Mouse (Mus musculus): Measurements from ENCODE around the gene Pgd. TPM values are rescaled to one million over a fixed set of nuclear protein-coding genes. Genes with fewer than 3 reads are reported as not detected.

The Pgd gene
- total RNA-seq, 2 experiments from 2014 or later, result 35.2 to 36.5 TPM

Other genes with a start within 250 kb of the Pgd start
- gene Pex14, start 66.9 kb downstream of the Pgd start, total RNA-seq (2021), result 10 to 100 TPM; 48.4 to 57.5 TPM
- 10 to 100 TPM; 52.3 to 62.9 TPM for gene Dffa, start 62.6 kb downstream of the Pgd start, total RNA-seq (2021)
- 10 to 100 TPM; 12.1 to 14.8 TPM for gene Cort, start 40.0 kb downstream of the Pgd start, total RNA-seq (2021)
- 10 to 100 TPM; 20.0 to 24.3 TPM for gene Cenps, start 29.1 kb downstream of the Pgd start, total RNA-seq (2021)
- gene Kif1b, start 140.9 kb upstream of the Pgd start, total RNA-seq (2021), result 100 to 1,000 TPM; 448 to 452 TPM